Mouse (Mus musculus) cerebellum, adult 9-10 months (tissue): ENCODE data around the gene Map10.

Source experiments
- DNase-seq: peaks from one replicate; pipeline ENCODE4 v3.0.0; 2022

Gene Map10

DNA sequence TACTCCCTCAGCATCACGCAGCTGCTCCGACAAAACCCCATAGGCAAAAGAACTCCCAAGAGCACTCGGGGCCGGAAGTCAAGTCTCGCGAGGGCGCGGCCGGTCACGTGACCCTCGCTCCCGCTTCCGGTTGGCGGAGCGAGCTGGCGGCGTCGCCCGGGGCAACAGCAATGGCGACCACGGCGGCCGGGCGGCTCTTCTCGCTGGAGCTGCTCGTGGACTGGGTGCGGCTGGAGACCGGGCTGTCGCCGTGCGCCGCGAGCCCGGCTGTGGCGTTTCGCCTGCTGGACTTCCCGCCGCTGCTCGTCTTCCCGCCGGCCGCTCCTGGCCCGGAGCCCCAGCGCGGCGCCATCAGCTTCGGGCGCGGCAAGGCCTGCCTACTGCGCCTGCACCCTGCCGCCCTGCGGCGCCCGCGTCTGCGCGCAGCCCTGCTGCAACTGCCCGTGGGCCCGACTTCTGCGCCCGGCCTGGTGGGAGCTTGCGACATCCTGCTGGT is at the start of gene Map10:
TSS of gene Map10 (plus strand) at position 119 of the 496 bp plus-strand sequence.
- peak; percentile 88 for DNase-seq

DNA sequence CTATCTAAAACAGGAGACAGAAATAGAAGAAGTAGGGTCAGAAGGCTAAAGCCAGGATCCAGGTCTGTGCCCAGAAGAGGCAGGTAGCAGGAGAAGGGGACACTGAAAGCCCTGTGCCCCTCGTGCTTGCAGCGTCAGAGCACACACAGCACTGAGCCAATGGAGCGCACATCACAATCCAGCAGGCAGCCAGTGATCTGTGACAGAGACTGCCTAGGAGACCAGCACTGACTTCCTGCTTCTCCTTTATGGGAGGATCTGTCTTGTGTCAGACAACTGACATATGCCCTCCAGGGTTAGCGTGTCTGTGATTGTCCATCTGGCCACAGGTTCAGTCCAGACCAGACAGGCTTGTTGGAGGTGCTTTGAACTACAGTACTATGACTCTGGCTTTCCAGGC is 49.3 kb upstream of the Map10 start:
- DNase-seq: no peak

DNA sequence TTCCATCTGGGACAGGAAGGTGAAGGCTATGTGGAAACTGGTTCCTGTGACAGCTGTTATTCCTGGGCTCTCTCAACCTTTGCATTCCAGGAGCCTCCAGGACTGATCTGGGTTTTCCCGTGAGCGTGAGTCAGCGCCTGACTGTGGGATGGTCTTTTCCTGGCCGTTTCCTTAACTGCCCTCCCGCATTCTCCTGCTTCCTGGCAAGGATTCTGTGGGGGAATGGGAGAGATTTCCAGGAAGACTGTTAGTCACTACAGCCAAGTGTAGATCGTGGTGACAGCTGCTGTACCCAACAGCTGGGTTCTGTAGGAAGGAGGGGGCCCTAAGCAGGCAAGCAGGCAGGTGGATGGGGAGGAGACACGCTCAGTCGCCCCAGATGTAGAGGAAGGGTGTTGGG is 45.3 kb upstream of the Map10 start:
- no peak for DNase-seq

DNA sequence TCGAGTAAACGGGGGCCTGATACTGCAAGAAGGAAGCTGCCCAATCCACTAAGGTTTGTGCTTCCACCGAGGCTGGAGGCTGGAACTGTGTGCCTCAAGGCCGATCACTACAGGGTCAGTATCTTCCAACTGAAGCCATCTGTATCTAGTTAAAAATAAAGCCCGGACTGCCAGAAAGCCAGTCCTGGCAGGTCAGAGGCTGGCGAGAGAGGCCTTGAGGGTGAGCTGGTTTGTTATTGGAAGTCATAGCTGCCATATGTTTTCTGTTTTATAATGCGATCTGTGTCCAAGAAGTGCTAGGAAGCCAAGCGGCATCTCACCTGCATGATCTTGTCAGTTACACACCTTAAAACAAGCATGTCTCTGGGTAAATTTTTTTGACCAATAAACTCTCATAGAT is 43.2 kb upstream of the Map10 start:
- peak; percentile 80 for DNase-seq

DNA sequence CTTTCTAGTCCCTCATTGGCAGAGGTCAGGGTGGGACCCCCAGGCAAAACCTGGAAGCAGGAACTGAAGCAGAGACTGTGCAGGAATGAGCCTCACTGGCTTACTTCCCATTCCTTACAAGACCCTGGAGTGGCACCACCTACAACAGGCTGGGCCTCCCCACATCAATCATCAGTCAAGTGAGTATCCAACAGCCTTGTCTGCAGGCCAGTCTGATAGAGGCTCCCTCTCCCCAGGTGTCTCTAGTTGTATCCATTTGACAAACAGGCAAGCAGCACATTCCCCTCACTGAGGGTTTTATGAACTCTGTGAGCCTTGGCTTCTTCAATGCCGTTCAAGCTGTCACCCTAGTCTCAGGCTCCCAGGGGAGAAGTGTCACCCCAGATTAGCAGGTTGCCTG is 40.8 kb upstream of the Map10 start:
- DNase-seq: no peak

DNA sequence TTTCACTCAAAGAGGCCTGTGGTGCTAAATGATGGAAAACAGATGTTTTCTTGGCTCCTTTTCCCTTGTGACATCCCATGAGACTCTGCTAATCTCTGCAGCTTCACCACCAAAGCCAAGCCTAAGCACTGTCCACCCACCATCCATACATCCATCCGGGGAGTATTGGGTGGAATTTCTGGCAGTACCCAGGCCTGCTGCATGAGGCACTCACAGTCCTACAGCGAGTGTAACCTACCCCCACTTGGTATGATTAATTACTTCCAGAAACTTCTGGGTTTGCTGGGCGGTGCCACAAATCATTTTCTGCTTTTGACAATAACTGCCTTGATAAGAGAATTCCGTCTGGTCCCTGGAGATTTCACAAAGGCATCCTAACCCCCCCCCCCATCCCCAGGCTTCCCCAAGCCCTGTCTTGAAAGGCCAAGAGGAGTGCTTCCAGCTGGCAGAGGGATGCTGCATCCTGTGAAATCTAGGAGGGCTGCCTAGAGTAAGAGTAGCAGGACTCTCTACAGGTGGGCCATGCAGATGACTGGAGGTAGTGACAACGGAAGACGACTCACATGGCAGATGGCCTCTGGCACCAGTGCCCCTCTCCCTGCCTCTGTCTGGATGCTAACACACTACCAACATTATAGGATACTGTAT is 31.1 kb upstream of the Map10 start:
- DNase-seq: no peak

DNA sequence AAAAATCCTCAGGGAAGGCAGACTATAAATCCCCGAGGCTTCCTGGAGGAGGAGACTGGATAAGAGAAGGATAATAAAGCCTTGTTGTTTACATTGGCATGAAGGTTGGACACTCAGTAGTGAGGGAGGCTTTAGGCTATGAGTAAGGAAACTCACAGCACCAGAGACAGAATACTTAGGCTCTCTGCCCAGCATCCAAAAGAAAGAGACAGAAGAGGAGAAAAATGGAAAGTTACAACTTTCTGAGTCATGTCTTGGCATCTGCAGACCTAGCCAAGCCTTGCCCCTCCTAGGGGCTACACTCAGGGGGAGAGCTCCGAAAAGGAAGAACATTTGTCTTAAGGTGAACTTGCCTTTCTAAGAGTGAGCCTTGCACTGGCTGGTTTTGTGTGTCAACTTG is 30.0 kb upstream of the Map10 start:
- DNase-seq: no peak

DNA sequence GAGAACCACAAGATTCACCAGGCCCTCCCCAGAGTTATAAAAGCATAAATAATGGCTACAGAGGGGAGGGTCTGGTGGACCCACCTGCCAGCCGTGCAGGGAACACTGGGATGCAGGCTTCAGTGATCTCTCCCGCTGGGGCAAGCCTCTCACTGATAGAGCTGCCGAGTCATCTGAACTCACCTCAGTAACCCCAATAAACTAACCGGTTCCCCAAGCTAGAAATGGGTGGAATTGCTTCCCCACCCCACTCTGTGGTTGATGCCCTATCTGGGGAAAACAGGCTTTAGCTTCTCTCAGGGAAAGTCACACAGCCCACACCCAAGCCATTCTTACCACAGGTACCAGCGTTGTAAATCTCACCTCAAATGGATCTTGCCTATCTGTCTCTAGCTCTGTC is 28.9 kb upstream of the Map10 start:
- no peak for DNase-seq

DNA sequence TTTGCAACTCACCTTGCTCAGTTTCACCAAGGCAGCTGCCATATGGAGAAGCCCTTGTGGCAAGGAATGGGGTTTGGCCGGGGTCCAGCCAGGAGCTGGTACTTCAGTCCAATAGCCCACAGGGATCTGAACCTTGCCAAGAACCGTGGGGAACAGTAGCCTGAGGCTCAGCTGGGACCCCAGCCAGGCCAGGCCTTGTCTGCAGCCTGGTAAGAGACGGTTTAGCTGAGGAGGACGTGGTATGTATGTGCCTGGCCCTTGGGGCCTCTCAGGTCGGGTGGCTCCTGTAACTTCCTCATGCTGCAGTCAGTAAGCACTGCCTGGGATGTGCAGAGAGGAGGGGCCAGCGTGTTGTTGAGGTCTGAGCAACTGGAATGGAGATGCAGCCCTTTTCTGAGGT is 27.8 kb upstream of the Map10 start:
- peak; percentile 91 for DNase-seq

DNA sequence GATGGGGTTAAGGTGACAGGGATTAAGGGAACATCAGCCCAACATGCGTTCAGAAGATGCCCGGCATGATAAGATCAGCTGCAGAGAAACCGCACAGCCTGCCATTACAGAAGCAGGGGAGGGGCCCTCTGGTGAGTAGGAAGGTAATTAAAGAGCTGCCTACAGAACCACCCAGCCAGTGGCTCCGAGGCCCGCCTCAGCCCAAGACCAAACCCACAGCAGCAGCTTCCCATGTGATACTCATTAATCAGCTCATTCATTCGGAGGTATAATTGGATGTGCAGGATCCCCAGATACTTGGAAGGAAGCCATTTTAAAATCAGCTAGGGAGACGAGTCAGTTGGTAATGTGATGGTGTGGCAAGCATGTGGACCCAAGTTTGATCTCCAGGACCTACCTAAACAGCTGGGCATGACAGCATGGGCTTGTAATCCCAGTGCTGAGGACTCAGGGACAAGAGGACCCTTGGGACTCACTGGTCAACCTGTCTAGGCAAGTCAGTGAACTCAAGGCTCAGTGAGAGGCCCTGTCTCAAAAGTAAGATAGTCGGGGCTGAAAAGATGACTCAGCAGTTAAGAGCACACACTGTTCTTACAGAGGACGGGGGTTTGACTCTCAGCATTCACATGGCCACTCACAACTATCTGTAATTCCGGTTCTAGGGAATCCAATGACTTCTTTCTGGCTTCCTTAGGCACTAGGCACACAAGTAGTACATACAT is 23.7 kb upstream of the Map10 start:
- no peak for DNase-seq

DNA sequence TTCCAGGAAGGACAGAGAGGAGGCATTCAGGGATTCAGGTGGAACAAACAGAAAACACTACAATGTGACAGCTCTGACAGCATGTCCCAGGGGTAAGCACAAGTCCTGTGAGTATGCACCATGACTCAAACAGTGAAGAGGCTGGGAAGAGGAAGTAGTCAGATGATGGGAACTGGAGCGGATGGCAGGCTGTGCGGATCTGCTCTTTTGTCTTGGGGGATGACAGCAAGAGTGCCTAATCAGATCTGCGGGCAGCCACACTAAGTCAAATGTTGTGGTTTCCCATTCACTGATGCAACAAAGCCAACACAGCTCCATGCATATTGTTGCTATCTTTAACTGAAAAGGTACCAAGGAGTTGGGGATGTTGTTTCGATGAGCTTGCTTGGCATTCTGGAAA is 20.2 kb upstream of the Map10 start:
- DNase-seq: no peak

DNA sequence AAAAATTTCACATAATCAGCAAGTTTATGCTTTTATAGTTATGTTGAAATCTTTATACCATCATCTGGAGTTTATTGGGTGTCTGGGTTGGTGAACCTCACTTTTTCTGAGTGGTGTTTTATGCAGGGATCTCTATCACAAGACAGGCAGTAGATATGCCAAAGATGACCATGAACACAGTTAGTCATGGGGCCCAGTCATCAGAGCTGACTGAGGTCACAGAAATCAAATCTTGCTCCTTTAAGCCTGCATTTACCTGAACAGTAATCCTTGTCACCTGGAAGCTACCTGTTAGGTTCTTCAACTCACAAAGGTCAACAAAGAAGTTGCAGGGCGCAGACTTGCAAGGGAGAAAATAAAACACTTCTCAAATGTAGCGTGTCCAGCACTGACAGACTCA is 14.8 kb upstream of the Map10 start:
- DNase-seq: no peak

DNA sequence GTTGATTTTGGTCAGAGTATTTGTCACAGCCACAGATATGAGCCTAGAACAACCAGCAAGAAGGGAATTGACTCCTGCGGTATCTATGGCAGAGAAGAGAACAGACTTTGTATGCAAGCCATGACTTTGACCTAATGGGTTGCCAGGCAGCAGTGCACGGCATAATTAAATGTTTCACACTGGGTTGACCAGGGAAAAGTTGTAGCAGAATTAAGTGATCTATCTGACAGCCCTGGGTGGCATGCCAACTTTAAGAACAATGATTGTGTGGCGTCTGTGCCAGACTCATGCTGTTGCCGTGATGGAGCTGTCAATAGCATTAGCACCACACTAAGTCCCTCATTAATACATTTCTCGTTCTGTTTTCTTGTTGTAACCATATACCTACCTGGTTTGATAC is 11.1 kb upstream of the Map10 start:
- DNase-seq: no peak

DNA sequence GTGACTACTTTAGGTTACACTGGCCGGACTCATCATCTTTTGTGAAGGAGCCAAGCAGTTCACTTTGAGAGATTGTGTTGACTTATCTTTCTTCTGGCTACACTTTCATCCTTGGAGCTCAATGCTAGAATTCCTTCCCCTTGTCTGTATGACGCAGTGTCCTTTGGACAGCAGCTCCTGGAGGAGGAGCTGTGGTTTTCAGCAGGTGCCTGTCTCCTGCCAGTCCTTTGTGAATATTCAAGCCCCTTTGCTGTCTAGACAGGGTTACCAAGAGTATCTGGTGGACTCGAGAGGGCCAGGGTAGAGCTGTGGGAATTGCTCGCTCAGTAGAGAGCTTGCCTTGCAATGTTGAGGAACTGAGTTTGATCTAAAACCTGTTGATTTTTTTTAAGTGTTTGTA is 10.7 kb upstream of the Map10 start:
- DNase-seq: no peak

DNA sequence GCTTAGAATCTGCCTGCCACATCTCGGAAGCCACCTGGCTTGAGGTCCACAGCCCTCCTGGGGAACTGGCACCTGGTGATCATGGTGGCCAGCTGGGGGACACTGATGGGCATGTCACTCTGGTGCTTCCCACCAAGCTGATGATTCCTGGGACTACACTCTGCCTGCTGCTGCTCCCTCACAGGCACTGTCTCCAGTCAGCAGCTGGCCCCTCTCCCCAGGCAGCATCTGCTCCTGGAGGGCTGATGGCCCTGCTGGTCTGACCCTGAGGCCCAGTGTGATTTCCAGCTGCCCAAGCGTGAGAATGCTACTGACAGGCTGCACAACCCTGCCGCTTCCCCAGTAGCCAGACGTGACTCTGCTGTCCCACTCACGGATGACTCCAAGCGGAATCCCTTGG is 9.2 kb upstream of the Map10 start:
- DNase-seq: no peak

DNA sequence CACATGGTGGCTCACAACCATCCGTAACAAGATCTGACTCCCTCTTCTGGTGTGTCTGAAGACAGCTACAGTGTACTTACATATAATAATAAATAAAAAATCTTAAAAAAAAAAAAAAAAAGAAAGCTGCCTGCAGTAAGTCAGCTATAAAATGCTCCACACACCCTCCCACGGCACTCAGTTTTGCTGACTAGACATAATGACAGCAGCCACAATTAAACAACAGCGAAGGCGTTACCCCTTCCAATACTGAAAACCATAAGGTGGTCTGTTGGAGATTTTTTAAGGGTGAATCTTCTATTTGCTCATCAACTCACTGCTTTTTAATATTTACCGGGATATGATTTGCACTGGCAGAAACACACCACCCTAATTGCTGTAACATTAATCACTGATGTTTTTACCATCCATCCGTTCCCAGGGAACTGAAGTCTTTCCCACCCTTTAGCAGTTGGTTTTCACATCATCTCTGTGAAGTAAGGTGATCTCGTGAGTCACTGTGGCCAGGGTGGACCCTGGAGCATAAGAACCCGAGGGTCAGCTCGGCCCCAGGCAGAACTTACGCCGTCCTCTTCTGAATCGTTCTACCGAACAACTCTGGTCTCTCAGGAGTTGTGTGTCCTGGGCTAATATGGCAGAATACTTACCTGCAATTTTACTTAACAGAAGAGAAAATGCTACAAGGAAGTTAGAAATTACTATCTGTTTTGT is 7.5 kb upstream of the Map10 start:
- DNase-seq: no peak

DNA sequence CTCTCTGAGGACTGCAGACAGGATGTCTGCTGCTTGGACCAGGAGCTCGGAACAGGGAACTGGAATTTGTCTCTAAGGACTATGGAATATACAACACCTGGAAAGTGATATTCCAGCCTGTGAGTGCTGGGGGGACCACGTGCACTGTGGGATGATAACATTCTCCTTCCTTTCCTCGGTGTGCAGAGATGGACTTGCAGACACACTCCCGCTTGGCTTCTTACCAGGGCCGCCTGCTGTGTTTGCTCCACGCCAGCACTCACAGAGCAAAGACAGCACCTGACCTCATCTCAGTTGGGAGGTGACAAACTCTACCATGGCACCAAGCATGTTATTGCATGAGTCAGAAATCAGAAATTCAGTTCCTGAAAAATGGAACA is 7.0 kb upstream of the Map10 start:
- no peak for DNase-seq

DNA sequence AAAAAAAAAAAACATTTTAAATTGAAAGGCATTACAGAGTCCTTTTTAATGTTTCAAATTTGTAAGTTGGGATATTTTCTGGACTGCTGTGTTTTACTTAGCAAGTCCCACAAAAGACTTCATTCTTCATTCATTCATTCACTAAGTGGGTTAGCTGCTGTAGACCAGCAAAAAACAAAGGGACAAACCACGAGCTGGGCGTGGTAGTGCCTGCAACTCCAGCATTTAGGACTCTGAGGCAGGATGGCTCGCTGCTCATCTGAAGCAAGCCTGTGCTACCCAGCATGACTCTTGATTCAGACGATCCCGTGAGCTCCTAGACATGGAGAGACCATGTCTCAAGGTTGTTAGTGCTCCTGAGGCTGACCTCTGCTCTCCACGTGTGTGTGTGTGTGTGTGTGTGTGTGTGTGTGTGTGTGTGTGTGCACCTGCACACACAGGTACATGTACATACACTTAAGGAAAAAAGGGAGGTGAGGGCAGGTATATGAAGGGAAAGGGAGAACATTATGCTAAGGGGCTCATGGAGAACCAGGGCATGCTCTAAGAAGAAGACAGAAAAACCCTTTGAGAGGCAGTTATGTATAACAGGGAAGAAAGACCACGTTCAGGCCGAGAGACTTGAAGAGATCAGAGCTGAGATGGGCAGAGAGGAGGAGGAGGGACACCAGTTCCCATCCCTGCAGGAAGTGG is 4.3 kb upstream of the Map10 start:
- no peak for DNase-seq

DNA sequence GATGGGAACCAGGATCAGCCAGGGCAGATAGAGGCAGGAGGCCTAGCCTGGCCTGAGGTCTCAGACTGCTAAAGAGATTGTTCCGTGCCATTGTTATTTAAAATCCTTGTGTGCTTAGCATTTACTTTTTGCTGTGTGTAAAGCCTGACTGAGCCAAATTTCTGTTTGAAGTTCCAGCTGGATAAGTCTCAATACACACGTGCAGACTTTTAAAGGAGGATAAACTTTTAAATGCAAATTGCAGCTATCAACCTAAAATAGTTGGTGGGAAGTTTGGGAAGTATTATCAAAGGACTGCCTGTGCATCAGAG is 3.8 kb upstream of the Map10 start:
- no peak for DNase-seq

DNA sequence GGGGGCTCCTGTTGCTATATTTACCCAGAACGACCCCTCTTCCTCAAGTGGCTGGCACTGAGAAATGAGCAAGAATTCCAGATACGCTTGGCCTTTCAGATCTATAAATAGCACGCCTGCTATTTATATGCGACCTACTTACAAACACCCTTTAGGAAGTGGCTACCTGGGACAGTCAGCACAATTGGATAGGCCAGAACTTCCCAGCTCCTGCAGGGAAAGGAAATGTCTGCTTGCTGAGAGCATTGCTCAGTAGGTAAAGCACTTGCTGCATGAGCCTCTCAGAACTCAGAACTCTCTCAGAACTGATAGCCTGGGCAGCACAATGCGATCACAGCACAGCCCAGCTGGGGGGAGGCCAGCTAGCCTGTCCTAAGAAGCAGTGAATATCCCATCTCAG is 3.4 kb upstream of the Map10 start:
- no peak for DNase-seq

DNA sequence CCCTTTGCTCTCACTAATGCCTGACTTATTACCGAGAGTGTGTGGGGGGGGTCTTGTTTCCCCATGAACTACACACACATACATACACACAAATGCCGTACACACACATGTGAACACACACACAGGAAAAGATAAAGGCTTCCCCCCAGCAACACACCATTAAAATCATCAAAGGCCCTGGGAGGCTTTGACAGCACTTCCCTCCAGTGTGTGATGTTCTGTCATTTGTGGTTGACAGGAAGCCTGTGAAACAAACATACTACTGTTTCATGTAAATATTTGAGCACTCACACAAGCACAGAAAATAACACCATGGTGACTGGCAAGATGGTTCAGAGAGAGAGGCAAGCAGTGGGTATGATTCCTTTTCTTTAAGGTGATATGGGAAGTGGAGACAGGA is 2.4 kb upstream of the Map10 start:
- no peak for DNase-seq

DNA sequence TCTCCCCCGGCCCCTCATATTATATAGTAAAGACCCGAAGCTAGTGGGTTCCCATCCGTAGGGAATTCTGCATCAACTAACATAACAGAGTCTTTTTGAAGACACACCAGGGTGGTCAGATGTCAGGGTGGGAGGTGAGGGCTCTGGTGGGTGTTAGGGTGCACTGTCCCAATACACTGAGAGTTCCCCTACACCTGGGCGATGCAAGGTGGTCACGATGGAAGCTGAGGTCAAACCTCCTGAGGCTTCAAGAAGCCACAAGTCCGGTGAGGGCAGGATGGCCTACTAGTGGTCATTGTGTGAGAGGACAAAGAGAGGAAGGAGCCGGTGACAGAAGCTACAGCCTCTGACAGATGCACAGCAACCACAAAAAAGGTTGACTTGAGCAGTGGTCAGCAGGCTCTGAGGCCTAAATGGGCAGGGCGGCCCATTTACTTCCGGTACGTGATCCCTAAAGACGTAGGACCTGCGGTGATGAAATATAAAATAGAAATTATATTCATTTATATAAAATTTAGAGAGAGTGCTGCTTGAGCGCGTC is 389 bp upstream of the Map10 start:
- no peak for DNase-seq

DNA sequence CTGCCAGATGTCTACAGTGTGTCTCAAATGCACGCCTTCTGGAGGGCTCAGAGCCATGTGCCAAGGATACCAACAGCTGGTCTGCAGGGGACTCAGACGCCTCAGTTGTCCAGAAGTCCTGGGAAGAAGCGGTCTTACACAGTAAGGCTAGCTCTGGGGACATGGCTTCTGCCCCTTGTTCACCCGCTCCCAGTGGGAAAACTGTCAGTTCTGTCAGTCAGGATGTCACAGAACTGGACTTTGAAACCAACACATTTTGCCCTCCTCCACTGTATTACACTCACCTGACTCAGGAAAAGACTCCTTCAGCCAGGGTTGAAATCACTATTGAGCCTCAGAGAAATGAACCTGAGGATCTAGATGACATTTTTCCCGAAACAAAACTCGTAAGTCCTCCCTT is 802 bp downstream of the Map10 start:
- no peak for DNase-seq

DNA sequence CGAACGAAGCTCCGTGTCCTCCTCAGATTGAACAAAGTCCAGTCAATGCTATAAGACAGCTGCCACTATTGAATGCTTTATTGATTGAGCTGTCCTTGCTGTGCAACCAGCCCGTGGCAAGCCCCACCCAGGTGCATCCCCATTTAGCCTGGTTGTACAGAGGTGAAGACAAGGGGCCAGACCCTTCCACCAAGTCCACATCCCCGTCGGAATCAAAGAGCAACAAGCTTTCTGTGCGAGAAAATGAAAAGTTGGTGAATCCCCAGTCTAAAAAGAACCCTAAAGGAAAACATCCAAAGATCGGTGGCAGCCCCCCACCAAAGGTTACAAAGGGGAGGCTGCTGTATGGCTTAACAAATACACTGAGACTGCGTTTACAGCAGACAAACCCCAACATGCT is 1.3 kb downstream of the Map10 start:
- DNase-seq: no peak
